Mouse (Mus musculus): ENCODE data around the gene Arntl.

GRCm38 (mm10) chr7:113228498-113228897, 21.2 kb downstream of the Arntl start:
- TF ChIP-seq CTCF (IDR thresholded peaks at IDR 0.05; ENCODE audit: control insufficient read depth, insufficient read depth, low read length) (no peak), POLR2A (IDR thresholded peaks at IDR 0.05; ENCODE audit: borderline replicate concordance, control insufficient read depth, low read depth, low read length) (no peak)

Measured in bone marrow, adult 2 months (tissue).